Mouse (Mus musculus): Measurements from ENCODE around the gene Mia. TPM values are rescaled to one million over a fixed set of nuclear protein-coding genes. Genes with fewer than 3 reads are reported as not detected.
A peak's percentile ranks its signal among the peaks of the same experiment; 100 is the strongest.

Mia gene
- not detected in 2 replicates for polyA plus RNA-seq (2012)

GRCm38 (mm10) chr7:27180837-27181695, at the start of gene Mia, which contains the start of gene Gm21983:
Mia (minus strand) TSS chr7:27181157.
Gm21983 (minus strand) TSS chr7:27181086.
- H3K36me3 ChIP-seq (ENCODE audit: control insufficient read depth) = peaks cover 24% of the 10 kb centered on the region
- TF ChIP-seq GATA1 (IDR thresholded peaks at IDR 0.05; ENCODE audit: low read length) (no peak), TAL1 (IDR thresholded peaks at IDR 0.05; ENCODE audit: low read length) (no peak)
- H3K4me1 ChIP-seq (ENCODE audit: control insufficient read depth) = peaks cover 21% of the 10 kb centered on the region
- no peaks in the 10 kb centered on the region for H3K9me3 ChIP-seq (ENCODE audit: control insufficient read depth, low read length)
- no peak within 1 kb of the TSS for H3K4me3 ChIP-seq (replicated peaks)
- H3K27me3 ChIP-seq (ENCODE audit: control insufficient read depth) = no peaks in the 10 kb centered on the region

- no peaks in the 10 kb centered on the region for H3K27me3 ChIP-seq (ENCODE audit: control insufficient read depth)
- H3K4me3 ChIP-seq (replicated peaks) = peak overlapping the region; percentile 87
- H3K36me3 ChIP-seq (ENCODE audit: control insufficient read depth) = peaks cover 6% of the 10 kb centered on the region
- peaks cover 75% of the 10 kb centered on the region for H3K4me1 ChIP-seq (ENCODE audit: control insufficient read depth)
- no peaks in the 10 kb centered on the region for H3K9me3 ChIP-seq (ENCODE audit: control insufficient read depth, low read length)
- TF ChIP-seq TAL1 (IDR thresholded peaks at IDR 0.05; ENCODE audit: low read length) (no peak), GATA1 (IDR thresholded peaks at IDR 0.05; ENCODE audit: low read length) (no peak)
These were observed 47.9 kb upstream of the Mia start for GRCm38 (mm10) chr7:27228865-27229264.

GRCm38 (mm10) chr7:27228281-27228821, 47.4 kb upstream of the Mia start, which contains the start of gene Itpkc:
Itpkc (minus strand) TSS chr7:27228661.
- H3K36me3 ChIP-seq (ENCODE audit: control insufficient read depth) = peaks cover 6% of the 10 kb centered on the region
- H3K4me3 ChIP-seq (replicated peaks) = peak within 1 kb of the TSS; percentile 87
- no peaks in the 10 kb centered on the region for H3K9me3 ChIP-seq (ENCODE audit: control insufficient read depth, low read length)
- H3K4me1 ChIP-seq (ENCODE audit: control insufficient read depth) = peaks cover 75% of the 10 kb centered on the region
- TF ChIP-seq TAL1 (IDR thresholded peaks at IDR 0.05; ENCODE audit: low read length) (no peak), GATA1 (IDR thresholded peaks at IDR 0.05; ENCODE audit: low read length) (no peak)
- H3K27me3 ChIP-seq (ENCODE audit: control insufficient read depth) = no peaks in the 10 kb centered on the region

- peaks cover 6% of the 10 kb centered on the region for H3K36me3 ChIP-seq (ENCODE audit: control insufficient read depth)
- H3K9me3 ChIP-seq (ENCODE audit: control insufficient read depth, low read length) = no peaks in the 10 kb centered on the region
- no peaks in the 10 kb centered on the region for H3K27me3 ChIP-seq (ENCODE audit: control insufficient read depth)
- peaks cover 77% of the 10 kb centered on the region for H3K4me1 ChIP-seq (ENCODE audit: control insufficient read depth)
- H3K4me3 ChIP-seq (replicated peaks) = peak overlapping the region; percentile 87
- TF ChIP-seq GATA1 (IDR thresholded peaks at IDR 0.05; ENCODE audit: low read length) = no peak
- TF ChIP-seq TAL1 (IDR thresholded peaks at IDR 0.05; ENCODE audit: low read length) = no peak
These were observed 46.7 kb upstream of the Mia start for GRCm38 (mm10) chr7:27227676-27228075.

GRCm38 (mm10) chr7:27227276-27227675, 46.3 kb upstream of the Mia start:
- no peaks in the 10 kb centered on the region for H3K27me3 ChIP-seq (ENCODE audit: control insufficient read depth)
- H3K9me3 ChIP-seq (ENCODE audit: control insufficient read depth, low read length) = no peaks in the 10 kb centered on the region
- H3K4me3 ChIP-seq (replicated peaks) = peak overlapping the region; percentile 87
- peaks cover 6% of the 10 kb centered on the region for H3K36me3 ChIP-seq (ENCODE audit: control insufficient read depth)
- TF ChIP-seq GATA1 (IDR thresholded peaks at IDR 0.05; ENCODE audit: low read length) (no peak), TAL1 (IDR thresholded peaks at IDR 0.05; ENCODE audit: low read length) (no peak)
- H3K4me1 ChIP-seq (ENCODE audit: control insufficient read depth) = peaks cover 77% of the 10 kb centered on the region

- H3K4me1 ChIP-seq (ENCODE audit: control insufficient read depth) = peaks cover 79% of the 10 kb centered on the region
- H3K27me3 ChIP-seq (ENCODE audit: control insufficient read depth) = no peaks in the 10 kb centered on the region
- H3K4me3 ChIP-seq (replicated peaks) = no peak overlapping the region
- peaks cover 13% of the 10 kb centered on the region for H3K36me3 ChIP-seq (ENCODE audit: control insufficient read depth)
- H3K9me3 ChIP-seq (ENCODE audit: control insufficient read depth, low read length) = no peaks in the 10 kb centered on the region
- TF ChIP-seq GATA1 (IDR thresholded peaks at IDR 0.05; ENCODE audit: low read length) (no peak), TAL1 (IDR thresholded peaks at IDR 0.05; ENCODE audit: low read length) (no peak)
These were observed 44.1 kb upstream of the Mia start for GRCm38 (mm10) chr7:27224877-27225575.

GRCm38 (mm10) chr7:27222538-27222937, 41.6 kb upstream of the Mia start:
- Histone ChIP-seq H3K4me3 (replicated peaks) (no peak overlapping the region), H3K27me3 (ENCODE audit: control insufficient read depth) (no peaks in the 10 kb centered on the region), H3K4me1 (ENCODE audit: control insufficient read depth) (peaks cover 63% of the 10 kb centered on the region), H3K9me3 (ENCODE audit: control insufficient read depth, low read length) (no peaks in the 10 kb centered on the region), H3K36me3 (ENCODE audit: control insufficient read depth) (peaks cover 26% of the 10 kb centered on the region)
- TF ChIP-seq TAL1 (IDR thresholded peaks at IDR 0.05; ENCODE audit: low read length) (no peak), GATA1 (IDR thresholded peaks at IDR 0.05; ENCODE audit: low read length) (no peak)

GRCm38 (mm10) chr7:27221939-27222338, 41.0 kb upstream of the Mia start:
- H3K27me3 ChIP-seq (ENCODE audit: control insufficient read depth) = no peaks in the 10 kb centered on the region
- no peak for TF ChIP-seq TAL1 (IDR thresholded peaks at IDR 0.05; ENCODE audit: low read length)
- TF ChIP-seq GATA1 (IDR thresholded peaks at IDR 0.05; ENCODE audit: low read length) = no peak
- no peak overlapping the region for H3K4me3 ChIP-seq (replicated peaks)
- H3K36me3 ChIP-seq (ENCODE audit: control insufficient read depth) = peaks cover 31% of the 10 kb centered on the region
- H3K9me3 ChIP-seq (ENCODE audit: control insufficient read depth, low read length) = no peaks in the 10 kb centered on the region
- peaks cover 57% of the 10 kb centered on the region for H3K4me1 ChIP-seq (ENCODE audit: control insufficient read depth)

GRCm38 (mm10) chr7:27219937-27220336, 39.0 kb upstream of the Mia start:
- H3K4me3 ChIP-seq (replicated peaks) = no peak overlapping the region
- peaks cover 37% of the 10 kb centered on the region for H3K4me1 ChIP-seq (ENCODE audit: control insufficient read depth)
- TF ChIP-seq GATA1 (IDR thresholded peaks at IDR 0.05; ENCODE audit: low read length) (no peak), TAL1 (IDR thresholded peaks at IDR 0.05; ENCODE audit: low read length) (no peak)
- H3K36me3 ChIP-seq (ENCODE audit: control insufficient read depth) = peaks cover 34% of the 10 kb centered on the region
- H3K9me3 ChIP-seq (ENCODE audit: control insufficient read depth, low read length) = no peaks in the 10 kb centered on the region
- no peaks in the 10 kb centered on the region for H3K27me3 ChIP-seq (ENCODE audit: control insufficient read depth)

All from erythroblast, embryonic 14.5 days (primary cell).